Mouse (Mus musculus): ENCODE measurements at regions not wholly inside any gene's neighbourhood (a gene's known extent, or its start where the extent isn't known, plus 50 kb on each side); places are given as distances from the start of the nearest gene placed in this dataset.

GRCm38 (mm10) chr3:76014766-76015165, 58.0 kb upstream of the Golim4 start:
- DNase-seq (ENCODE audit: low read depth, low spot score) = no peak

- peak; percentile 48 for DNase-seq (ENCODE audit: low read depth, low spot score)
Observed at GRCm38 (mm10) chr3:76008564-76009183, 51.9 kb upstream of the Golim4 start.

All from mesoderm, embryonic 11.5 days (tissue).